Mouse (Mus musculus) limb, embryonic 13.5 days (tissue): ENCODE results near the gene Samhd1. TPM values are rescaled to one million over a fixed set of nuclear protein-coding genes. Genes with fewer than 3 reads are reported as not detected.
"Not testable (repeated sequence)": the region's sequence is repeated elsewhere in the genome, so short reads cannot be mapped to it uniquely, and the experiment has no call there.

Experiments
- ATAC-seq: fragments of 200-750 bp; cut with Nextera tagmentation; 2 replicates; pipeline ENCODE4 v1.8.0; 2017; ENCODE audit warnings: low read depth, moderate number of reproducible peaks, moderate TSS enrichment; ENCODE audit not compliant: low FRiP score
- H3K27ac ChIP-seq: fragments of 300-500 bp; sonication (generic); 2 replicates; pipeline ENCODE4 v1.5.1; 2015; ENCODE audit warnings: inconsistent platforms, mild to moderate bottlenecking, moderate library complexity
- H3K27me3 ChIP-seq: fragments of 300-500 bp; sonication (generic); 2 replicates; pipeline ENCODE4 v1.6.1; 2015; ENCODE audit warnings: mild to moderate bottlenecking, inconsistent platforms
- H3K36me3 ChIP-seq: fragments of 300-500 bp; sonication (generic); 2 replicates; pipeline ENCODE4 v1.6.1; 2015; ENCODE audit warnings: inconsistent platforms, mild to moderate bottlenecking, moderate library complexity
- H3K4me1 ChIP-seq: fragments of 300-500 bp; sonication (generic); 2 replicates; pipeline ENCODE4 v1.6.1; 2015; ENCODE audit warnings: inconsistent platforms
- H3K4me2 ChIP-seq: fragments of 300-500 bp; sonication (generic); replicated peaks from 2 replicates; pipeline ENCODE4 v1.6.1; 2015; ENCODE audit warnings: inconsistent platforms, mild to moderate bottlenecking, moderate library complexity
- H3K4me3 ChIP-seq: fragments of 300-500 bp; sonication (generic); 2 replicates; pipeline ENCODE4 v1.5.1; 2015; ENCODE audit warnings: moderate library complexity, mild to moderate bottlenecking, inconsistent platforms
- H3K9ac ChIP-seq: fragments of 300-500 bp; sonication (generic); 2 replicates; pipeline ENCODE4 v1.6.1; 2015; ENCODE audit warnings: mild to moderate bottlenecking, inconsistent platforms
- H3K9me3 ChIP-seq: fragments of 300-500 bp; sonication (generic); 2 replicates; pipeline ENCODE4 v1.6.1; 2016; ENCODE audit warnings: inconsistent platforms
- WGBS: fragments of 180-500 bp; shearing (Covaris S2); methylation state at CpG from one replicate; pipeline ENCODE4 v1.1.7; 2015; 5-methylcytosine and 5-hydroxymethylcytosine counted together
- polyA plus RNA-seq: library from polyadenylated mRNA; unstranded; fragments of >200 nt; fragmentation: Nextera tagmentation; extraction: Ambion mirVana; gene quantifications from 2 replicates; pipeline ENCODE4 v1.2.1, GENCODE M21; 2015

The Samhd1 gene
- polyA plus RNA-seq: 23.6 and 26.6 TPM in 2 replicates

DNA sequence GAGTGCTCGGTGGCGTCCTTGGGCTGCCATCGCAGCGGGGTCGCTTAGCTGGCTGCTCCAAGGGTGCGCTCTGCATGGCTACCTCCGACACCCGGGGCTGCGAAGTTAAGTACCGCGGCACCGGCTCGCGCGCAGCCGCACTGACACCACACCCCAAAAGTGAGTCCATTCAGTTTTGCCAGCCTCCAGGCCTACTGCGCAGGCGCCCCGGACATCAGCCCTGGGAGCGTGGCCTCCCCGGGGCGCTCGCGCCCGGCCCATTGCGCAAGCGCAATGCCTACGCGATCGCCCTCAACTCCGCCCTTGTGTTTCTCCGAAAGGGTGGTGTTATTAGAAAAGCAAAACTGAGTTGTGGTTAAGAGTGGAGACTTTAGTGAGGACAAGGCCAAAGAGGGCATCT, at the start of gene Samhd1:
Gene Samhd1 (minus strand): TSS at position 252 of the 400 bp plus-strand sequence.
- Histone ChIP-seq H3K36me3 (no peaks in the 10 kb centered on the region), H3K9me3 (0 out of 2 replicates have a peak, but pooled peaks cover 4% of the 10 kb centered on the region), H3K9ac (peak within 1 kb of the TSS; percentile 75), H3K27ac (peak within 1 kb of the TSS; percentile 73), H3K4me1 (peaks cover 8% of the 10 kb centered on the region; the same call in 1 of the 2 replicates), H3K4me2 (peak within 1 kb of the TSS; percentile 78), H3K4me3 (peak within 1 kb of the TSS; percentile 69), H3K27me3 (no peaks in the 10 kb centered on the region)
- ATAC-seq: peak; percentile 93
- WGBS: under 1% methylated on average over 32 of the region's 32 CpGs

DNA sequence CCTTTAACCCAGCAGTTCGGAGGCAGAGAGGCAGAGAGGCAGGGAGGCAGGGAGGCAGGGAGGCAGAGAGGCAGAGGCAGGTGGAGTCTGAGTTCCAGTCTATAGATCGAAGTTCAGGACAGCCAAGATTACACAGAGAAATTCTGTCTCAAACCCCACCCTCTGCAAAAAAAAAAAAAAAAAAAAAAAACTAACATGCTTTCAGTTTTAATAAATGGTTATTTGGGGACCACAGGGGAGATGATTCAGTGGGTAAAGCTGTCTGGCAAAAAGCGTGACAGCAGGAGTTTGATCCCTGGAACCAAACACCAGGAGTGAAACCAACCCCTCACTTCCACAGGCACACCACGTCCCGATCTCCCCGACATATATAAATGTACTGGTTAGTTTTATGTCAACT, 43.1 kb upstream of the Samhd1 start:
- H3K27me3 ChIP-seq: no peaks in the 10 kb centered on the region
- no peak overlapping the region for H3K4me2 ChIP-seq
- no peak overlapping the region for H3K9ac ChIP-seq
- peaks cover 59% of the 10 kb centered on the region for H3K36me3 ChIP-seq
- 77% methylated on average over 6 of the region's 6 CpGs for WGBS
- H3K4me1 ChIP-seq: no peaks in the 10 kb centered on the region
- H3K27ac ChIP-seq: no peak overlapping the region
- ATAC-seq: no peak
- no peak overlapping the region for H3K4me3 ChIP-seq
- no peaks in the 10 kb centered on the region for H3K9me3 ChIP-seq

DNA sequence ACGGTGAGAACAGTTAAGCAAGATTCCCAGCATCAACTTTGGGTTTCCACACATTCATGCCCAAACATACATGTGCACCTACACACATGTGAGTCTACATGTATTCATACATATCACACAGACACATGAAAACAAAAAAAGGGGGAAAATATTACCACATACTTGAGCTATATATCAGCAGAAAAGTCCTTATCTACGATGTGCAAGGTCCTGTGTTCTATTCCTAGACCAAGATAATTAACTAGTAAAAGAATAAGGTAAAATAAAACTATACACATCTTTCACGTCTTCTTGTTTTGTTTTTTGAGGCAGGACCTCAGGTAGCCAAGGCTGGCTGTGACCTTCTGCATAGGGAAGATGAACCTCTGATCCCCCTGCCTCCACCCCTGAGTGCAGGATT, 41.2 kb upstream of the Samhd1 start:
- Histone ChIP-seq H3K27me3 (no peaks in the 10 kb centered on the region), H3K9ac (no peak overlapping the region), H3K27ac (no peak overlapping the region), H3K4me1 (no peaks in the 10 kb centered on the region), H3K4me2 (no peak overlapping the region), H3K4me3 (no peak overlapping the region), H3K36me3 (peaks cover 61% of the 10 kb centered on the region), H3K9me3 (no peaks in the 10 kb centered on the region)
- no peak for ATAC-seq
- WGBS: 83% methylated on average over 3 of the region's 3 CpGs

DNA sequence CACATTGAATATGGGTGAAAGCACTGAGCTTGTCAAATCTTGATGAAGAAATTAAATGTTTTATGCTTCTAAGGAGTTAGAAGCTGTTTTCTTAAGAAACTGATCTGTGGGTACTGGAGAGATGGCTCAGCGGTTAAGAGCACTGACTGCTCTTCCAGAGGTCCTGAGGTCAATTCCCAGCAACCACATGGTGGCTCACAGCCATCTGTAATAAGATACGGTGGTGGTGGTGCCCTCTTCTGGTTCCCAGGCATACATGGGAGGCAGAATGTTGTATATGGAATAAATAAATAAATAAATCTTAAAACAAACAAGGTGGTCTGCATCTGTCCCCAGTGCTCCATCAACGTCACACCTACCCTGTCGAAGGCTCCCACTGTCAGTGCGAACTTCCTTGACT, 39.4 kb upstream of the Samhd1 start:
- Histone ChIP-seq H3K4me2 (no peak overlapping the region), H3K27ac (no peak overlapping the region), H3K36me3 (peaks cover 71% of the 10 kb centered on the region), H3K9ac (no peak overlapping the region), H3K4me3 (no peak overlapping the region), H3K27me3 (no peaks in the 10 kb centered on the region), H3K9me3 (no peaks in the 10 kb centered on the region), H3K4me1 (no peaks in the 10 kb centered on the region)
- 74% methylated on average over 5 of the region's 5 CpGs for WGBS
- no peak for ATAC-seq

DNA sequence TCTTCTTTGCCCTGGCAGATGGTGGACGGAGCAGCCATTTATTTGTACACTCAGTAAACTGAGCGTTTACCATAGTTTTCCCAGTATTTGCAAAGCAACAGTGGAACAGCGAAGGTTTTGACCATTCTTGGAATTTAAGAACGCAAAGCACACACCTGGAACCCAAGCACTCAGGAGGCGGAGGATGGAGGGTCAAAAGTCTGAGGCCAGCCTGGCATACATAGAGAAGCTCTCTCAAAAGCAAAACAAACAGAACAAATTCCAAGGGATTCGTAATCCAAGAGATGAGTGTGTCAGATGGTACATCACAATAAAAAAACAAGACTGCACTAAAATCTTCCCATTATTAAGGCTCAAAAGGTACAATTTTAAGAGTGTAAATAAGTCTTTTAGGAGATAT, 38.5 kb upstream of the Samhd1 start:
- 94% methylated on average over 6 of the region's 6 CpGs for WGBS
- Histone ChIP-seq H3K4me1 (no peaks in the 10 kb centered on the region), H3K9ac (no peak overlapping the region), H3K9me3 (no peaks in the 10 kb centered on the region), H3K4me3 (no peak overlapping the region), H3K27ac (no peak overlapping the region), H3K4me2 (no peak overlapping the region), H3K27me3 (no peaks in the 10 kb centered on the region), H3K36me3 (peaks cover 77% of the 10 kb centered on the region)
- no peak for ATAC-seq

DNA sequence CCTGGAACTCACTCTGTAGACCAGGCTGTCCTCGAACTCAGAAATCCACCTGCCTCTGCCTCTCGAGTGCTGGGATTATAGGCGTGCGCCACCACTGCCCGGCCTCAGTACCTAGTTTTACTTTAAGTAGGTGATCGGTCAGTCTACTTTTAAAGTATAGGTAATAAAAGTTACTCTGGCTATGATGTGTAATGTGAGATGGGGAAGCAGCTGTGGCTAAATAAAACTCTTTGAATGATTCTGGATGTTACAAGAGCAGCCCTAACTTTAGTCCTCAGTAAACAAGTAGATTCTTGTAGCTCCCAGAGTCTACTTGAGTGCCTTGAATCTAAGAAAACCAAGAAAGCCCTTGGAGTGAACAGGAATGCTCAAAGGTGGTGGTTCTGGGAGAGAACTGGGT, 37.9 kb upstream of the Samhd1 start:
- no peaks in the 10 kb centered on the region for H3K27me3 ChIP-seq
- no peak overlapping the region for H3K4me2 ChIP-seq
- no peak overlapping the region for H3K4me3 ChIP-seq
- no peak overlapping the region for H3K9ac ChIP-seq
- 73% methylated on average over 6 of the region's 6 CpGs for WGBS
- H3K4me1 ChIP-seq: no peaks in the 10 kb centered on the region
- H3K9me3 ChIP-seq: no peaks in the 10 kb centered on the region
- no peak overlapping the region for H3K27ac ChIP-seq
- peaks cover 80% of the 10 kb centered on the region for H3K36me3 ChIP-seq
- no peak for ATAC-seq

DNA sequence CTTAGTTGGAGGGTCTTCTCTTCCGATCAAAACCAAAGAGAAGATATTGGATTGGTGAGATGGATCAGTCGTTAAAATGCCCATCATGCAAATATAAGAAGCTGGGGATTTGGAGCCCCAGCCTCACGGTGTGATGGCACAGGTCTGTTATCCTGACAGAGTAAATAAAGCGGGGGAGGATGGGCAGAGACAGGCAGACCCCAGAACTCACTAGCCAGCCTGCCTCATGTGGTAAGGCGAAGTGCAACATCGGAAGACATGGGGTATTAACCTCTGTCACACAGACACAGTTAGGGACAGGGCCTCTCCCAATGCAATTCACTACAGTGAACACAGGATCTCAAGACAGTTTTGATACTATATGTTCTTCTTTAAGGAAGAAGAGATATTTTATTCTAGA, 35.6 kb upstream of the Samhd1 start:
- Histone ChIP-seq H3K36me3 (peaks cover 80% of the 10 kb centered on the region), H3K9me3 (no peaks in the 10 kb centered on the region), H3K4me1 (no peaks in the 10 kb centered on the region), H3K4me2 (no peak overlapping the region), H3K27ac (no peak overlapping the region), H3K4me3 (no peak overlapping the region), H3K27me3 (no peaks in the 10 kb centered on the region), H3K9ac (no peak overlapping the region)
- no peak for ATAC-seq
- 72% methylated on average over 6 of the region's 6 CpGs for WGBS

DNA sequence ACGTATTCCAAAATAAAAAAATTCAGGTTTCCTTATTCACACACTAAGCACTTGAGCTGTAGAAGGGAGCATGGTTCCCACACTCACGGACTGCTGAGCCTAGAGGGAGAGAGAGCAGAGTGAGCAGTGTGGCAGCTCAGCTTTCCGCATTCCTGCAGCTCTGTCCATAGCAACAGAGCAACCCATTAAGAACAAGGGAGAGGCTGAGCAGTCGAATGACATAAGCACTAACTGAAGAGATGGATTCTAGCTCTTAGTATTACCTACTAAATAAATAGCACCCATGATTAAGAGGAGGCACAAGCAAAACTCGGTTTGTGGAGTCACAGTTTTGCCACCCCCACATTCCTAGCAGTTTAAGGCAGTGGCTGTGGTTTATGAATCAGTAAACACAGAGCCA, 35.1 kb upstream of the Samhd1 start:
- H3K27me3 ChIP-seq: no peaks in the 10 kb centered on the region
- no peak overlapping the region for H3K27ac ChIP-seq
- no peaks in the 10 kb centered on the region for H3K4me1 ChIP-seq
- H3K9me3 ChIP-seq: no peaks in the 10 kb centered on the region
- ATAC-seq: no peak
- no peak overlapping the region for H3K4me3 ChIP-seq
- H3K9ac ChIP-seq: no peak overlapping the region
- no peak overlapping the region for H3K4me2 ChIP-seq
- WGBS: 56% methylated on average over 5 of the region's 5 CpGs
- peaks cover 75% of the 10 kb centered on the region for H3K36me3 ChIP-seq

DNA sequence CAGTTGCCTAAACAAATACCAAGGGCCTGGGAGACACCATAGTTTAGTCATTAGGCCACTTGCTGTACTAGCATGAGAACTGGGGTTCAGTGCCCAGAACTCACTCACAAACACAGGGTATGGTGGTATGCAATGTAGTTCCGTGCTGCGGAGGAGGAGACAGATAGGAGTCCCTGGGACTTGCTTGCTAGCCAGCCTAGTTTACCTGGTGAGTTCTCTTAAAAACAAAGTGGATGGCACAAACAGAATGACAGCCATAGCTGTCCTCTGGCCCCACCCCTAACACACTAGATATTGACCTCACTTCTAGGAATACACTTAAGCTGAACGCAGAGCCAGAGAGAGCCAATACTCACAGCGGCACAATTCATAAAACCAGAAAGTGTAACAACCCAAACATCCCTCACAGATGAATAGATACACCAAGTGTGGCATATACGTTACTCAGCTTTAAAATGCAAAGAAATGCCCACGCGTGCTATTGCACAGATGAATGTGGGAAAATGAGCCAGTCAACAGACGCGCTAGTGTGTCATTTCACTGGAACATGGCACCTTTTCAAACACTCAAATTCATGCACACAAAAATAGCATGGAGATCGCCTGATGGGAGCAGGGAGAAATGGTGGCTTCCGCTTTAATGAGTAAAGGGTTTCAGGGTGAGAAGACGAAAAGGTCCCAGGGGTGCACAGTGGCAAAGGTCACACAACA, 31.5 kb upstream of the Samhd1 start:
- WGBS: 94% methylated on average over 12 of the region's 12 CpGs

DNA sequence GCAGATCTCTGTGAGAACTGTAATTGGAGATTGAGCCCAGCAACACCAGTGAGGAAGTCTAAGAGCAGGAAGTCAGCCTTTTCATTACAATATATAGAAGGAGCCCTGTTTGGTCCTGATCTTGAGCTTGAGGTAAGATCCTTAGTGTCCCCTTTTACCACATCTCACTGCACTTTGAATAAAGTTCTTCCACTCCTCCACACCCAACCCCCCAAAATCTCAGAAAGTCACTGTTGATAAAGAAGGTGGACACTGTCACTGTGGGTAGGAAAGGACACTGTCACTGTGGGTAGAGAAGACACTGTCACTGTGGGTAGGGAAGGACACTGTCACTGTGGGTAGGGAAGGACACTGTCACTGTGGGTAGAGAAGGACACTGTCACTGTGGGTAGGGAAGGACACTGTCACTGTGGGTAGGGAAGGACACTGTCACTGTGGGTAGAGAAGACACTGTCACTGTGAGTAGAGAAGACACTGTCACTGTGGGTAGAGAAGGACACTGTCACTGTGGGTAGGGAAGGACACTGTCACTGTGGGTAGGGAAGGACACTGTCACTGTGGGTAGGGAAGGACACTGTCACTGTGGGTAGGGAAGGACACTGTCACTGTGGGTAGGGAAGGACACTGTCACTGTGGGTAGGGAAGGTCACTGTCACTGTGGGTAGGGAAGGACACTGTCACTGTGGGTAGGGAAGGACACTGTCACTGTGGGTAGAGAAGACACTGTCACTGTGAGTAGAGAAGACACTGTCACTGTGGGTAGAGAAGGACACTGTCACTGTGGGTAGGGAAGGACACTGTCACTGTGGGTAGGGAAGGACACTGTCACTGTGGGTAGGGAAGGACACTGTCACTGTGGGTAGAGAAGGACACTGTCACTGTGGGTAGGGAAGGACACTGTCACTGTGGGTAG, 30.5 kb upstream of the Samhd1 start:
- H3K27me3 ChIP-seq, ATAC-seq, H3K9me3 ChIP-seq, H3K4me3 ChIP-seq, H3K9ac ChIP-seq, H3K27ac ChIP-seq, H3K4me1 ChIP-seq, H3K4me2 ChIP-seq: not testable (repeated sequence)
- H3K36me3 ChIP-seq: peaks cover 66% of the 10 kb centered on the region

More for the DNA sequence above, 31.5 kb upstream of the Samhd1 start:
- Histone ChIP-seq H3K9me3 (no peaks in the 10 kb centered on the region), H3K4me1 (no peaks in the 10 kb centered on the region), H3K4me2 (no peak overlapping the region), H3K27me3 (no peaks in the 10 kb centered on the region), H3K36me3 (peaks cover 66% of the 10 kb centered on the region), H3K4me3 (no peak overlapping the region), H3K9ac (no peak overlapping the region), H3K27ac (no peak overlapping the region)
- ATAC-seq: no peak

DNA sequence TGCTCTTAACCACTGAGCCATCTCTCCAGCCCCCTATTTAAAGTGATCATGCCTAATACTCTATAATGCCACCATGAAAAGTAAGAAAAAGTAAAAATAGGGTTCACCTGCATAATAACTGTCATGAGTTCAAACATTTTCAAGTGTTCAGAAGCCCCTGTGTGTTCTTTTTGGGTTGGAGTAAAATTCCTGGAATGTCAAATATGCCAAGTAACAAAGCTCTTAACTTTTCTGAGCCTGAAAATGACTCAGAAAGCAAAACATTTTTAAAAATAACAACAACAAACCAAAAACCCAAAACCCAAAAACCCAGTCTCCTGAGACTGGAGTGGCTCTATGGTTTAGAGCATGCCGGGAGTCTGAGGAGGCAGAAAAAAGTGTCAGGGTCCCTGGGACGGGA, 29.0 kb upstream of the Samhd1 start:
- no peak for ATAC-seq
- no peak overlapping the region for H3K27ac ChIP-seq
- peaks cover 67% of the 10 kb centered on the region for H3K36me3 ChIP-seq
- H3K27me3 ChIP-seq: no peaks in the 10 kb centered on the region
- H3K9me3 ChIP-seq: no peaks in the 10 kb centered on the region
- no peak overlapping the region for H3K9ac ChIP-seq
- 86% methylated on average over 2 of the region's 2 CpGs for WGBS
- no peaks in the 10 kb centered on the region for H3K4me1 ChIP-seq
- no peak overlapping the region for H3K4me2 ChIP-seq
- H3K4me3 ChIP-seq: no peak overlapping the region

DNA sequence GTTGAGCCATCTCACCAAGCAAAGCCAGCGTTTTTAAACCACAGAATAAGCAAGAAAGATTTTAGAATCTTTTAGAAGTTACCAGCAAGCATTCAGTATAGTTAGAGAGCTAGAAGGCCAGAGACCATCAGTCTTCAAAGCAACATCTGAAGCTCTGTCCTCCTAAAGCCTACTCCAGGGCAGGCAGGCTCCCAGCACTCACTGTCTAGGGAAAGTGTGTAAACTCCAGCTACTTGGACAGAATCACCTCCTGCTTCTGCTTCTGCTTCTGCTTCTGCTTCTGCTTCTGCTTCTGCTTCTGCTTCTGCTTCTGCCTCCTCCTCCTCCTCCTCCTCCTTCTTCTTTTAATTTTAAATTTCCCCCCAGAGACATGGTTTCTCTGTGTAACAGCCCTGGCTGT, 21.0 kb upstream of the Samhd1 start:
- Histone ChIP-seq H3K4me2 (no peak overlapping the region), H3K27ac (no peak overlapping the region), H3K4me1 (no peaks in the 10 kb centered on the region), H3K27me3 (no peaks in the 10 kb centered on the region), H3K9ac (no peak overlapping the region), H3K4me3 (no peak overlapping the region), H3K9me3 (no peaks in the 10 kb centered on the region), H3K36me3 (peaks cover 79% of the 10 kb centered on the region)
- 86% methylated on average over 1 of the region's 1 CpGs for WGBS
- no peak for ATAC-seq
